Mouse (Mus musculus) midbrain, embryonic 14.5 days (tissue): ENCODE measurements around the gene Uts2r. TPM values are rescaled to one million over a fixed set of nuclear protein-coding genes. Genes with fewer than 3 reads are reported as not detected.
A peak's percentile ranks its signal among the peaks of the same experiment; 100 is the strongest.

Source experiments
- ATAC-seq: fragments of 200-750 bp; cut with Nextera tagmentation; 2 replicates; pipeline ENCODE4 v1.8.0; 2017; ENCODE audit warnings: moderate number of reproducible peaks, moderate library complexity; ENCODE audit not compliant: low FRiP score, low TSS enrichment
- DNase-seq: peaks from one replicate; pipeline ENCODE4 v3.0.0-alpha.2; 2015
- H3K27ac ChIP-seq: fragments of 300-500 bp; sonication (generic); replicated peaks from 2 replicates; pipeline ENCODE4 v1.5.1; 2014; ENCODE audit warnings: mild to moderate bottlenecking, low read depth, low read length, moderate library complexity
- H3K27me3 ChIP-seq: fragments of 300-500 bp; sonication (generic); 2 replicates; pipeline ENCODE4 v1.6.1; 2014; ENCODE audit warnings: low read length, control low read depth, mixed read lengths; ENCODE audit not compliant: control insufficient read depth, insufficient read depth
- H3K36me3 ChIP-seq: fragments of 300-500 bp; sonication (generic); 2 replicates; pipeline ENCODE4 v1.6.1; 2014; ENCODE audit warnings: low read length, control low read depth; ENCODE audit not compliant: control insufficient read depth, insufficient read depth
- H3K4me1 ChIP-seq: fragments of 300-500 bp; sonication (generic); 2 replicates; pipeline ENCODE4 v1.6.1; 2014; ENCODE audit warnings: mild to moderate bottlenecking, antibody characterized with exemption, low read length, control low read depth; ENCODE audit not compliant: control insufficient read depth, insufficient read depth
- H3K4me2 ChIP-seq: fragments of 300-500 bp; sonication (generic); 2 replicates; pipeline ENCODE4 v1.6.1; 2014; ENCODE audit warnings: mild to moderate bottlenecking, low read length, moderate library complexity
- H3K4me3 ChIP-seq: fragments of 300-500 bp; sonication (generic); replicated peaks from 2 replicates; pipeline ENCODE4 v1.5.1; 2014; ENCODE audit warnings: low read depth, low read length
- H3K9ac ChIP-seq: fragments of 300-500 bp; sonication (generic); replicated peaks from 2 replicates; pipeline ENCODE4 v1.6.1; 2014; ENCODE audit warnings: mild to moderate bottlenecking, low read length, moderate library complexity
- H3K9me3 ChIP-seq: fragments of 300-500 bp; sonication (generic); 2 replicates; pipeline ENCODE4 v1.6.1; 2016; ENCODE audit warnings: low read length, control low read depth, mixed read lengths; ENCODE audit not compliant: control insufficient read depth
- WGBS: fragments of 180-500 bp; shearing (Covaris S2); extraction: QIAGEN DNeasy Blood & Tissue Kit; methylation state at CpG from one replicate; pipeline ENCODE4 v1.1.7; 2014; 5-methylcytosine and 5-hydroxymethylcytosine counted together
- polyA plus RNA-seq: library from polyadenylated mRNA; unstranded; fragments of >200 nt; fragmentation: Nextera tagmentation; extraction: Ambion mirVana; gene quantifications from 2 replicates; pipeline ENCODE4 v1.2.1, GENCODE M21; 2014

Uts2r gene
- polyA plus RNA-seq, 1 experiment from 2014 or later = 0.45 TPM

DNA sequence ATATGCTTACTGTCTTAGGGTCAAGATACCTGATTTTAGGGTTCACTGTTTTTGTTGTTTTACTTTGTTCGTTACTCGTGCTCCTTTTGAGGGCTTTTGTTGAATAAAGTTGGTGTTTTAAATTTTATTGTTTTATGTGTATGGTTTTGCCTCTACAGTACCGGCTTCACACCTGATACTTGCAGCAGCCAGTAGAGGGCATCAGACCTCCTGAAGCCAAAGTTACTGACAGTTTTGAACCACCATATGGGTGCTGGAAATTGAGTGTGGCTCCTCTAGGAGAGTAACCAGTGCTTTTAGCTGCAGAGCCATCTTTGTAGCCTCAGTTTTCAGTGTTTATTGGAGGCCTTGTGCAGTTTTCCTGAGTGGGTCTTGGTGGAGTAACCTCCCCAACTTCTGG, 11.9 kb upstream of the Uts2r start:
- ATAC-seq = no peak
- Histone ChIP-seq H3K27ac (no peak overlapping the region), H3K4me1 (no peaks in the 10 kb centered on the region), H3K36me3 (no peaks in the 10 kb centered on the region), H3K9ac (no peak overlapping the region), H3K4me3 (no peak overlapping the region), H3K9me3 (no peaks in the 10 kb centered on the region), H3K27me3 (no peaks in the 10 kb centered on the region), H3K4me2 (no peak overlapping the region)
- WGBS = 86% methylated on average over 3 of the region's 3 CpGs
- no peak for DNase-seq

DNA sequence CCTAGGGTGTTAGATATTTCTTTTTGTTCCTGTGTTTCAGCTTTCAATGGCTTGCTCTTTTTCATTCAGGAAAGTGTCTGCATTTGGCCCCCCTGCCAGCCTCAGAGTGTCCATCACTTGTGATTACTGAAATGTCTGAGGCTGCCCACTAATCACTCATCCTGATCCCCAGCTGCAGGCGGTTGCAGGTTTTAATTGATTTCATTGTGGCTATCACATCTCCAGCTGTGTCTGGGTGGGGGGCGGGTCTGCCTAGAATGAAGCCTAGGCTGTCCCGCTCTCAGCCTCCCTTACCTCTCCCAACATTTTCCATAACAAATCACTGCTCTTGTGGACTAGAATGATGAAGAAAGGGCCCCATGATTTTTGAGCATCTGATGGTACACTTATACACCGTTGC, 5.9 kb upstream of the Uts2r start:
- no peak overlapping the region for H3K9ac ChIP-seq
- ATAC-seq = no peak
- WGBS = 12% methylated on average over 4 of the region's 4 CpGs

DNA sequence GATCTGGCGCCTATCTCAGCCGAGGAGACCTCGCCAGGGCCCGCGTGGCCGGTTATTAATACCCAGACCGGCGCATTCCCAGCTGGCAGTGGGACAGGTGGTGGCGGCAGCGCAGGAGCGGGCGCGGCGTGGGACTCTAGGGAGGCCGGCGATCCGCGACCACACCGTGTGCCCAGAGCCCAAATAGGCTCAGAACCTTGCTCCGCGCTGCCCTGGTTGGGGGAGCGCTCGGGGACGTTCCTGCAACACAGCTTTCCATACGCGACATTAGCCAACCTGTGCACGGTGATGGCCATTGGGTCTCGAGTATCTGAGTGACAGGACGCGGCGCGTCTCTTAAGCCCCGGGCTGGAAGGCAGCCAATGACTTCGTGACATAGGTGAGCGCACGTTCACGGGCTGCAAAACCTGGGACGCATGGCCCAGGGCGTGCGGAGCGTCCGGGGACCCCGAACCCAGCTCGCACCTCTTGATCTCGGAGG, 3.6 kb upstream of the Uts2r start:
- peaks cover 15% of the 10 kb centered on the region for H3K4me1 ChIP-seq
- no peaks in the 10 kb centered on the region for H3K9me3 ChIP-seq
- under 1% methylated on average over 45 of the region's 45 CpGs for WGBS
- peak overlapping the region; percentile 51 for H3K9ac ChIP-seq
- no peak overlapping the region for H3K27ac ChIP-seq
- H3K27me3 ChIP-seq = peaks cover 27% of the 10 kb centered on the region
- H3K4me2 ChIP-seq = peak overlapping the region; percentile 61
- ATAC-seq (no peak), DNase-seq (peak; percentile 75)
- H3K4me3 ChIP-seq = peak overlapping the region; percentile 40
- no peaks in the 10 kb centered on the region for H3K36me3 ChIP-seq

More for the DNA sequence above, 5.9 kb upstream of the Uts2r start:
- Histone ChIP-seq H3K4me2 (no peak overlapping the region), H3K4me1 (peaks cover 15% of the 10 kb centered on the region), H3K36me3 (no peaks in the 10 kb centered on the region), H3K9me3 (no peaks in the 10 kb centered on the region), H3K4me3 (no peak overlapping the region), H3K27me3 (peaks cover 27% of the 10 kb centered on the region), H3K27ac (no peak overlapping the region)
- DNase-seq = peak; percentile 38

DNA sequence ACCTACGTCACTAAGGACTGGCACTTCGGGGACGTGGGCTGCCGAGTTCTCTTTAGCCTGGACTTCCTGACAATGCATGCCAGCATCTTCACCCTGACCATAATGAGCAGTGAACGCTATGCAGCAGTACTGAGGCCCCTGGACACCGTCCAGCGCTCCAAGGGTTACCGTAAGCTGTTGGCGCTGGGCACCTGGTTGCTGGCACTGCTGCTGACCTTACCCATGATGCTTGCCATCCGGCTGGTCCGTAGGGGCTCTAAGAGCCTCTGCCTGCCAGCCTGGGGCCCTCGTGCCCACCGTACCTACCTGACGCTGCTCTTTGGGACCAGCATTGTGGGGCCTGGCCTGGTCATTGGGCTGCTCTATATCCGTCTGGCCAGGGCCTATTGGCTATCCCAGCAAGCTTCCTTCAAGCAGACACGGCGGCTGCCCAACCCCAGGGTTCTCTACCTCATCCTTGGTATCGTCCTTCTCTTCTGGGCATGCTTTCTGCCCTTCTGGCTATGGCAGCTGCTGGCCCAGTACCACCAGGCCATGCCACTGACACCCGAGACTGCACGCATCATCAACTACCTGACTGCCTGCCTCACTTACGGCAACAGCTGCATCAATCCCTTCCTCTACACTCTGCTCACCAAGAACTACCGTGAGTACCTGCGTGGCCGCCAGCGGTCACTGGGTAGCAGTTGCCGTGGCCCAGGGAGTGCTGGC, 720 bp downstream of the Uts2r start:
- Histone ChIP-seq H3K36me3 (no peaks in the 10 kb centered on the region), H3K4me3 (no peak overlapping the region), H3K9me3 (no peaks in the 10 kb centered on the region), H3K27me3 (peaks cover 21% of the 10 kb centered on the region), H3K27ac (no peak overlapping the region), H3K9ac (no peak overlapping the region), H3K4me1 (peaks cover 5% of the 10 kb centered on the region), H3K4me2 (no peak overlapping the region)
- WGBS = 95% methylated on average over 26 of the region's 26 CpGs
- DNase-seq = no peak
- ATAC-seq = no peak

DNA sequence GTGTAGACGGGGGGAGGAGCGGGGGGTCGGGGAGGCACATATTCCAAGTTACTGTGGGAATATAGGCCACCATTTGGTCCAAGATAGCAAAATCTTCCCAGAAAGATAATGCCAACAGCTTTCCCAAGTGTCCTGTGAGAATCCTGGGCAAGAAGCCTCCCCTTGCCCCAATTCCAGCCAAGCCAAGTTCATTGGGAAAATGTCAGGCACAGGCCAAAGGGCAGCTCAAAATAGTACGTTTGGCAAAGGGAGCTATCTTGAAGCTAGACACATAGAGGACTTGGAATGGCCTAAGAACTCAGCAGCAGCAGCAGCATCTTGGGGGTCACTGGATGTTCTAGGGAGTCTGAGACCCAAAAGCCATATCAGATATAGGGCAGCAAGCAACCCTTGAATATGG, 3.7 kb downstream of the Uts2r start:
- Histone ChIP-seq H3K27ac (no peak overlapping the region), H3K9ac (no peak overlapping the region), H3K27me3 (no peaks in the 10 kb centered on the region; the same call in 1 of the 2 replicates), H3K4me1 (no peaks in the 10 kb centered on the region), H3K36me3 (no peaks in the 10 kb centered on the region), H3K4me2 (no peak overlapping the region), H3K9me3 (no peaks in the 10 kb centered on the region), H3K4me3 (no peak overlapping the region)
- no peak for DNase-seq
- WGBS = 84% methylated on average over 4 of the region's 4 CpGs
- ATAC-seq = no peak

DNA sequence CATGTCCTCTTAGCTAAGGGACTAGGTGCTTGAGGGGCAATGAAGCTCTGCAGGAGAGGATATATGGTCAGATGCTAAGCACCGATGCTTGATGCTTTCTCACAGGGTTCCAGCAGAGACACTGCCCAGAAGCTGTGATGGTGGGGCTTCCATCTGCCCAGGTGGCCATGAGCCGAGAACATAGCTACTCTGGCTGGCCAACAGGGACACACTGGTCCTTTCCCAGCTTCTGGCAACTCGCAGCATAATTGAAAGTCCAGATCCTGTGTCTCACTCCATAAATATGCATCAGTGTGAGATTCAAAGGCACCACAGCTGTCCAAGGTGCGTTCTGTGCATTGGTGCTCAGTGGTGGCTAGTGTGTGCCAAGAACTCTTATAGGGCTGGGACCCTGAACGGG, 13.1 kb downstream of the Uts2r start:
- H3K9ac ChIP-seq = no peak overlapping the region
- H3K4me3 ChIP-seq = no peak overlapping the region
- H3K4me1 ChIP-seq = peaks cover 8% of the 10 kb centered on the region; the same call in 1 of the 2 replicates
- no peaks in the 10 kb centered on the region for H3K36me3 ChIP-seq
- WGBS = 69% methylated on average over 5 of the region's 5 CpGs
- H3K27me3 ChIP-seq = no peaks in the 10 kb centered on the region
- H3K27ac ChIP-seq = no peak overlapping the region
- H3K4me2 ChIP-seq = no peak overlapping the region
- ATAC-seq = no peak
- no peaks in the 10 kb centered on the region for H3K9me3 ChIP-seq
- DNase-seq = no peak

DNA sequence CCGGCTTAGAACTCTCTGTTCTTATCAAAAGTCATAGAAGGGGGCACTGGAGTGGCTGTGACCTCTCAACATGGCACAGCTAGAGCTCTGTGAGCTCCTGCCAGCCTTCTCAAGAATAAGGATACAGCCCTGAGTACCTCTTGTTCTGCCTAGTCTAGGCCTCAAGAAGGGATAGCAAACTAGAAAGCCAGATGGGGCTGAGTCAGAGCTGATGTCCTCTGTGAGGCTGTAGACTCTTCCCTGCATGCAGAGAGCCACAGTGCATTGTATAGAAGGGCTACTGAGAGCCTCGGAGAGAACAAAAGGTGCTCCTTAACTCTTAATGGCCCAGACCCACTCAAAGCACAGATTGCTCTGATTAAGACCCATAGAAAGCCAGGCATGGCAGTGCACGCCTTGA, 14.2 kb downstream of the Uts2r start:
- WGBS = 44% methylated on average over 3 of the region's 3 CpGs
- Histone ChIP-seq H3K27me3 (no peaks in the 10 kb centered on the region), H3K9me3 (no peaks in the 10 kb centered on the region), H3K9ac (no peak overlapping the region), H3K4me1 (peaks cover 8% of the 10 kb centered on the region; the same call in 1 of the 2 replicates), H3K36me3 (no peaks in the 10 kb centered on the region), H3K4me2 (no peak overlapping the region), H3K27ac (no peak overlapping the region), H3K4me3 (no peak overlapping the region)
- DNase-seq (no peak), ATAC-seq (no peak)

DNA sequence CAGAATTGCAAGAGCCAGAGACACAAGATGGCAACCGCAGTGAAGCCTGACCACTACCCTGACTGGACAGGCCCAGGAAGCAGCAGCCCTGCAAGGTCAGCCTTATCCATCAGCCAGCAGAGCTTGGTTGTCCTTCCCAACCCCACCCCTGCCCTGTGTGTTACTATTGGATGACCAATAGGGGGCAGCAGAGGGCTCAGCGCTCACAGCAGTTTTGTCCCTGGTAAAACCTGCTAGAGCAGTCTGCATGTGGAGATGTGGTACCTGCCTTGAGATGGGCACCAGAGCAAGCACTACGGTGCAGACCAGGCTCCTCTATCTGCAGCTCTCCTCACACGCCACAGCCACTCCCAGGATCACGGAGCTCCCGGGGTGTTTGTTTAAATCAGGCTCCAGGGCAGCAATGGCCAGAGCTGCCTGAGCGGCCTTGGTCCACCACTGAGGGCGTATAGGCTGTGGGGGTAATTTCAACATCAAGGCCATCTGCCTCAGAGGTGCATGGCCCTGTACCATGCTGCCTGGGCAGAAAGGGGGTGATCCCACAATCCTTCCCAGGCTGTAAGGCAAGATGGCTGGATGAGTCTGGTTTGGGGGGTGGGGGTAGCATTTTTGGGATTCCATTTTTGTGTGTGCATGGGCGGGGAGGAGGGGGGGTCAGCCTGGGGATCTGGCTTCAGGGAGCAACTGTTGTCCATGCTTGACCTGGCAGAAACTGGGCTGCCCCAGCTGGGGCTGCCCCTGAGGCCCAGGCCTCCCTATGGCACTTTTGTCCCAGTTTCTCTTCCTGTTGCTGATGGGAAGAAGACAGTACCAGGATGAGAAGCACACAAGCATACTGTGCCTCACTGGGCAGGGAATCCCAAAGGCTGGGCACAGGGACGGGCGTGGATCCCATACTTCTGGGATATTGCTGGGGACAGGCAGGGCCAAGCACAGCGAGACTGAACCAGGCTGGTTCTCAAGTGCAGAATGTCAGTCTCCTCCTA, 16.5 kb downstream of the Uts2r start:
- ATAC-seq (no peak), DNase-seq (peak; percentile 65)
- H3K4me1 ChIP-seq = peaks cover 8% of the 10 kb centered on the region; the same call in 1 of the 2 replicates
- H3K4me2 ChIP-seq = no peak overlapping the region
- H3K27me3 ChIP-seq = no peaks in the 10 kb centered on the region
- no peak overlapping the region for H3K27ac ChIP-seq
- no peaks in the 10 kb centered on the region for H3K9me3 ChIP-seq
- H3K9ac ChIP-seq = no peak overlapping the region
- 59% methylated on average over 12 of the region's 12 CpGs for WGBS
- H3K4me3 ChIP-seq = no peak overlapping the region
- peaks cover 4% of the 10 kb centered on the region; the same call in 1 of the 2 replicates for H3K36me3 ChIP-seq
